Mouse (Mus musculus) small intestine, adult 2 months (tissue): ENCODE data around the gene Lrtm2.

ENCODE experiments used
- CTCF ChIP-seq: fragments of 200-500 bp; IDR thresholded peaks from 2 replicates; pipeline ENCODE4 v1.5.1; 2012; ENCODE audit warnings: low read depth, mild to moderate bottlenecking, control low read depth, inconsistent platforms, low read length, moderate library complexity, mixed read lengths; ENCODE audit not compliant: insufficient replicate concordance, insufficient read length; ENCODE audit errors: extremely low read depth
- POLR2A ChIP-seq: fragments of 200-500 bp; IDR thresholded peaks from 2 replicates; pipeline ENCODE4 v1.6.1; 2012; ENCODE audit warnings: low read depth, mild to moderate bottlenecking, control low read depth, inconsistent platforms, low read length, moderate library complexity

DNA sequence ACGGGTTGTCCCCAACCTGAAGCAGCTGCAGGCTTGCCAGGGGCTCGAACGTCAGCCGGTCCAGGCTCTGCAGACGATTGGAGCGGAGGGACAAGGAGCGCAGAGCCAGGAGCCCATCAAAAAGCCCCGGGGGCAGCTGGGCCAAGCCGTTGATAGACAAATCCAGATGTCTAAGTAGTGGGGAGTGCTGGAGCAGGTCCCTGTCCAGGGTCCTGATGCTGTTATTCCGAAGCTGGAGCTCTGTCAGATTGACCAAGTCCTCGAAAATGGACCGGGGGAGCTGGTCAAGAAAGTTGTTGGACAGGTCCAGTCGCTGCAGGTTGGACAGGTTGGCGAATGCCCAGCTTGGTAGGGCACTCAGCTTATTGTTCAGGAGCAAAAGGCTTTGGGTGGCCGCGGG, 10.1 kb downstream of the Lrtm2 start:
- TF ChIP-seq POLR2A (no peak), CTCF (no peak)
